10 mouse cellular contexts compared by ENCODE assay signal in the genomic region with DNA sequence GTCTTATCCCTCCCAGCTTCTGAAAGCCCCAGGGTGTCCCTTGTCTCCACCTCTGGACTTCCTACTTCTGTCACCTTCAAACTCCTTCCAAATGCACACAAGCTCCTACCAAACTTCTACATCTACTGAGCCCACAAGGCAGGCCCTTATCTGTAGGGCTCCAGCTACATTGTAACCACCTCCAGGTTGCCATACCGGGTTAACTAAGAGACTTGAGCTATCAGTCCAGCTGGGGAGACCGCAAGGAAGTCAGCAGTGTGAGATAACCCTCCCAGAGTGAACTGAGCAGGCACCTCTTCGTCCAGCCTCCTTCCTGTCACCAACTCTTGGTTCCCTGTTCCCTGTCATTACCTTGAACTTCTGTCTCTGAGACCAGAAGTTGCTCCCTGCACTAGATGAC. TPM values are rescaled to one million over a fixed set of nuclear protein-coding genes. Genes with fewer than 3 reads are reported as not detected.
DNase-seq lines count a peak whose midpoint lies in the region; ATAC-seq lines count a peak whose summit lies in the region.
"Had no signal": no experiment of that assay in that cellular context is flagged by ENCODE, and none has a peak within 500 bp of the region (broad histone marks: within the 10 kb centered on the region; RNA-seq: fewer than 3 reads in every experiment).

No protein-coding gene starts in this region.

- DNase-seq in heart, postnatal 10 days = no peak
- peak; percentile 99 for DNase-seq in 416B (ENCODE audit: low read depth)
- DNase-seq in embryonic facial prominence, embryonic 10.5 days (ENCODE audit: low spot score) = no peak
- DNase-seq in ovary, adult 18-20 months (ENCODE audit: low spot score) = no peak
- DNase-seq in retina, postnatal 1 day = no peak
- DNase-seq in frontal cortex, postnatal 10 days (ENCODE audit: low spot score in 2 of 2) = no peak
- DNase-seq: kidney, adult 9 months had no signal

- no peak overlapping the region for H3K9ac ChIP-seq in heart, embryonic 14.5 days (ENCODE audit: low read length)
- peak overlapping the region; percentile 84 for H3K9ac ChIP-seq in liver, embryonic 15.5 days
- H3K9ac ChIP-seq: limb, embryonic 13.5 days had no signal

- H3K27ac ChIP-seq in heart, embryonic 14.5 days (replicated peaks in 1 of 2; ENCODE audit: control insufficient read depth in 1 of 2, insufficient read depth in 1 of 2, low read depth in 2 of 2, low read length in 2 of 2) = no peak overlapping the region
- no peak overlapping the region; the same call in 1 of the 2 replicates for H3K27ac ChIP-seq in embryonic facial prominence, embryonic 10.5 days (replicated peaks)
- H3K27ac ChIP-seq in liver, embryonic 15.5 days (replicated peaks) = peak overlapping the region; percentile 98
- H3K27ac ChIP-seq: limb, embryonic 13.5 days had no signal

- no peak overlapping the region; a peak in 1 of 4 replicates for H3K4me3 ChIP-seq in heart, embryonic 14.5 days (ENCODE audit: control insufficient read depth in 1 of 2, insufficient read depth in 1 of 2, low read depth in 1 of 2, low read length in 2 of 2)
- H3K4me3 ChIP-seq in embryonic facial prominence, embryonic 10.5 days = peak overlapping the region; percentile 72; the same call in 1 of the 2 replicates
- H3K4me3 ChIP-seq in liver, embryonic 15.5 days (replicated peaks) = peak overlapping the region; percentile 76
- H3K4me3 ChIP-seq: limb, embryonic 13.5 days had no signal

- H3K36me3 ChIP-seq in heart, embryonic 14.5 days (ENCODE audit: control insufficient read depth, insufficient read depth, low read length) = no peaks in the 10 kb centered on the region
- no peaks in the 10 kb centered on the region for H3K36me3 ChIP-seq in embryonic facial prominence, embryonic 10.5 days (replicated peaks)
- H3K36me3 ChIP-seq in liver, embryonic 15.5 days (replicated peaks) = peaks cover 10% of the 10 kb centered on the region; the same call in 1 of the 2 replicates
- H3K36me3 ChIP-seq: limb, embryonic 13.5 days had no signal

- no peaks in the 10 kb centered on the region for H3K9me3 ChIP-seq in heart, embryonic 14.5 days (ENCODE audit: control insufficient read depth, low read length)
- no peaks in the 10 kb centered on the region for H3K9me3 ChIP-seq in embryonic facial prominence, embryonic 10.5 days
- no peaks in the 10 kb centered on the region for H3K9me3 ChIP-seq in liver, embryonic 15.5 days (replicated peaks)
- H3K9me3 ChIP-seq: limb, embryonic 13.5 days had no signal

- peak overlapping the region; percentile 82; the same call in 1 of the 2 replicates for H3K4me2 ChIP-seq in heart, embryonic 14.5 days (ENCODE audit: low read length)
- H3K4me2 ChIP-seq in liver, embryonic 15.5 days = peak overlapping the region; percentile 99

- intact Hi-C loops in heart, postnatal 10 days (cut with DNase I) = no loop called here

- ATAC-seq in heart, embryonic 14.5 days (ENCODE audit: insufficient number of reproducible peaks, insufficient read depth, low FRiP score, low read depth) = no peak
- ATAC-seq in liver, embryonic 15.5 days (ENCODE audit: insufficient read depth) = peak; percentile 61

- H3K4me1 ChIP-seq in heart, embryonic 14.5 days (ENCODE audit: control insufficient read depth in 2 of 2, insufficient read depth in 2 of 2, low read length in 2 of 2) = peaks cover 21 to 24% of the 10 kb centered on the region in 2 experiments
- peaks cover 74% of the 10 kb centered on the region for H3K4me1 ChIP-seq in embryonic facial prominence, embryonic 10.5 days
- H3K4me1 ChIP-seq in liver, embryonic 15.5 days (replicated peaks) = peaks cover 97% of the 10 kb centered on the region

- H3K27me3 ChIP-seq in heart, embryonic 14.5 days (ENCODE audit: control insufficient read depth, insufficient read depth, low read length) = no peaks in the 10 kb centered on the region
- H3K27me3 ChIP-seq in embryonic facial prominence, embryonic 10.5 days (replicated peaks; ENCODE audit: low read depth, poor library complexity, severe bottlenecking) = peaks cover 18% of the 10 kb centered on the region
- H3K27me3 ChIP-seq in liver, embryonic 15.5 days = no peaks in the 10 kb centered on the region
- H3K27me3 ChIP-seq: limb, embryonic 13.5 days had no signal

- 16% methylated on average over 3 of the region's 3 CpGs for WGBS in heart, embryonic 14.5 days
- WGBS in embryonic facial prominence, embryonic 10.5 days = 76% methylated on average over 3 of the region's 3 CpGs
- WGBS in liver, embryonic 15.5 days (ENCODE audit: insufficient replicate concordance) = 8% methylated on average over 3 of the region's 3 CpGs

RNA-seq across cellular contexts. Expression of gene Micall2, which starts 2.1 kb away (rescaled TPM):
- 0.96 and 1.3 TPM in 2 replicates for polyA plus RNA-seq in heart, embryonic 14.5 days (2014; fragmentation: Nextera tagmentation; extraction: Ambion mirVana)
- 1 to 10 TPM; 4.1 to 6.6 TPM for total RNA-seq in heart, postnatal 10 days (2021)
- 8.6 and 10.5 TPM in 2 replicates for polyA plus RNA-seq in embryonic facial prominence, embryonic 10.5 days (2016; fragmentation: Nextera tagmentation; extraction: Ambion mirVana)
- 12.1 and 12.3 TPM in 2 replicates for polyA plus RNA-seq in liver, embryonic 15.5 days (2015; fragmentation: Nextera tagmentation; extraction: Ambion mirVana)

RNA-seq across cellular contexts. Expression of gene Ints1, which starts 41.5 kb away (rescaled TPM):
- 17.1 and 19.8 TPM in 2 replicates for polyA plus RNA-seq in heart, embryonic 14.5 days (2014; fragmentation: Nextera tagmentation; extraction: Ambion mirVana)
- 10 to 100 TPM; 43.5 to 43.6 TPM for total RNA-seq in heart, postnatal 10 days (2021)
- polyA plus RNA-seq in embryonic facial prominence, embryonic 10.5 days (2016; fragmentation: Nextera tagmentation; extraction: Ambion mirVana) = 42.6 and 44.4 TPM in 2 replicates
- 11.8 and 12.5 TPM in 2 replicates for polyA plus RNA-seq in liver, embryonic 15.5 days (2015; fragmentation: Nextera tagmentation; extraction: Ambion mirVana)

RNA-seq across cellular contexts. Expression of gene Mafk, which starts 57.3 kb away (rescaled TPM):
- 10.6 and 11.2 TPM in 2 replicates for polyA plus RNA-seq in heart, embryonic 14.5 days (2014; fragmentation: Nextera tagmentation; extraction: Ambion mirVana)
- total RNA-seq in heart, postnatal 10 days (2021) = 10 to 100 TPM; 20.9 to 25.8 TPM
- polyA plus RNA-seq in embryonic facial prominence, embryonic 10.5 days (2016; fragmentation: Nextera tagmentation; extraction: Ambion mirVana) = 9.2 and 10.5 TPM in 2 replicates
- 44.5 and 50.0 TPM in 2 replicates for polyA plus RNA-seq in liver, embryonic 15.5 days (2015; fragmentation: Nextera tagmentation; extraction: Ambion mirVana)

Comparison
In these comparisons a context has a peak if more than half of its experiments do, and no peak if none do; other contexts are left out.
1. H3K4me3 ChIP-seq: peak in embryonic facial prominence, embryonic 10.5 days (single experiment) and liver, embryonic 15.5 days (single experiment); none in heart, embryonic 14.5 days (0 of 2).